Mouse (Mus musculus): ENCODE measurements around the gene Samhd1.
"Not testable (repeated sequence)": the region's sequence is repeated elsewhere in the genome, so short reads cannot be mapped to it uniquely, and the experiment has no call there.

Gene Samhd1

DNA sequence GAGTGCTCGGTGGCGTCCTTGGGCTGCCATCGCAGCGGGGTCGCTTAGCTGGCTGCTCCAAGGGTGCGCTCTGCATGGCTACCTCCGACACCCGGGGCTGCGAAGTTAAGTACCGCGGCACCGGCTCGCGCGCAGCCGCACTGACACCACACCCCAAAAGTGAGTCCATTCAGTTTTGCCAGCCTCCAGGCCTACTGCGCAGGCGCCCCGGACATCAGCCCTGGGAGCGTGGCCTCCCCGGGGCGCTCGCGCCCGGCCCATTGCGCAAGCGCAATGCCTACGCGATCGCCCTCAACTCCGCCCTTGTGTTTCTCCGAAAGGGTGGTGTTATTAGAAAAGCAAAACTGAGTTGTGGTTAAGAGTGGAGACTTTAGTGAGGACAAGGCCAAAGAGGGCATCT is at the start of gene Samhd1:
Gene Samhd1, minus strand, starts transcription at position 252 of the 400 bp plus-strand sequence.
- DNase-seq: peak; percentile 97 to 98

DNA sequence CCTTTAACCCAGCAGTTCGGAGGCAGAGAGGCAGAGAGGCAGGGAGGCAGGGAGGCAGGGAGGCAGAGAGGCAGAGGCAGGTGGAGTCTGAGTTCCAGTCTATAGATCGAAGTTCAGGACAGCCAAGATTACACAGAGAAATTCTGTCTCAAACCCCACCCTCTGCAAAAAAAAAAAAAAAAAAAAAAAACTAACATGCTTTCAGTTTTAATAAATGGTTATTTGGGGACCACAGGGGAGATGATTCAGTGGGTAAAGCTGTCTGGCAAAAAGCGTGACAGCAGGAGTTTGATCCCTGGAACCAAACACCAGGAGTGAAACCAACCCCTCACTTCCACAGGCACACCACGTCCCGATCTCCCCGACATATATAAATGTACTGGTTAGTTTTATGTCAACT is 43.1 kb upstream of the Samhd1 start:
- DNase-seq: no peak

DNA sequence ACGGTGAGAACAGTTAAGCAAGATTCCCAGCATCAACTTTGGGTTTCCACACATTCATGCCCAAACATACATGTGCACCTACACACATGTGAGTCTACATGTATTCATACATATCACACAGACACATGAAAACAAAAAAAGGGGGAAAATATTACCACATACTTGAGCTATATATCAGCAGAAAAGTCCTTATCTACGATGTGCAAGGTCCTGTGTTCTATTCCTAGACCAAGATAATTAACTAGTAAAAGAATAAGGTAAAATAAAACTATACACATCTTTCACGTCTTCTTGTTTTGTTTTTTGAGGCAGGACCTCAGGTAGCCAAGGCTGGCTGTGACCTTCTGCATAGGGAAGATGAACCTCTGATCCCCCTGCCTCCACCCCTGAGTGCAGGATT is 41.2 kb upstream of the Samhd1 start:
- DNase-seq: no peak

- DNase-seq: no peak
Measured at GRCm38 (mm10) chr2:157174416-157174815, 39.4 kb upstream of the Samhd1 start.

DNA sequence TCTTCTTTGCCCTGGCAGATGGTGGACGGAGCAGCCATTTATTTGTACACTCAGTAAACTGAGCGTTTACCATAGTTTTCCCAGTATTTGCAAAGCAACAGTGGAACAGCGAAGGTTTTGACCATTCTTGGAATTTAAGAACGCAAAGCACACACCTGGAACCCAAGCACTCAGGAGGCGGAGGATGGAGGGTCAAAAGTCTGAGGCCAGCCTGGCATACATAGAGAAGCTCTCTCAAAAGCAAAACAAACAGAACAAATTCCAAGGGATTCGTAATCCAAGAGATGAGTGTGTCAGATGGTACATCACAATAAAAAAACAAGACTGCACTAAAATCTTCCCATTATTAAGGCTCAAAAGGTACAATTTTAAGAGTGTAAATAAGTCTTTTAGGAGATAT is 38.5 kb upstream of the Samhd1 start:
- peak in 1 of 2 experiments; percentile 29 for DNase-seq

- DNase-seq: peak in 1 of 2 experiments; percentile 26
Measured at GRCm38 (mm10) chr2:157172984-157173383, 37.9 kb upstream of the Samhd1 start.

GRCm38 (mm10) chr2:157170626-157171025 is 35.6 kb upstream of the Samhd1 start:
- no peak for DNase-seq

DNA sequence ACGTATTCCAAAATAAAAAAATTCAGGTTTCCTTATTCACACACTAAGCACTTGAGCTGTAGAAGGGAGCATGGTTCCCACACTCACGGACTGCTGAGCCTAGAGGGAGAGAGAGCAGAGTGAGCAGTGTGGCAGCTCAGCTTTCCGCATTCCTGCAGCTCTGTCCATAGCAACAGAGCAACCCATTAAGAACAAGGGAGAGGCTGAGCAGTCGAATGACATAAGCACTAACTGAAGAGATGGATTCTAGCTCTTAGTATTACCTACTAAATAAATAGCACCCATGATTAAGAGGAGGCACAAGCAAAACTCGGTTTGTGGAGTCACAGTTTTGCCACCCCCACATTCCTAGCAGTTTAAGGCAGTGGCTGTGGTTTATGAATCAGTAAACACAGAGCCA is 35.1 kb upstream of the Samhd1 start:
- peak; percentile 36 to 60 for DNase-seq

DNA sequence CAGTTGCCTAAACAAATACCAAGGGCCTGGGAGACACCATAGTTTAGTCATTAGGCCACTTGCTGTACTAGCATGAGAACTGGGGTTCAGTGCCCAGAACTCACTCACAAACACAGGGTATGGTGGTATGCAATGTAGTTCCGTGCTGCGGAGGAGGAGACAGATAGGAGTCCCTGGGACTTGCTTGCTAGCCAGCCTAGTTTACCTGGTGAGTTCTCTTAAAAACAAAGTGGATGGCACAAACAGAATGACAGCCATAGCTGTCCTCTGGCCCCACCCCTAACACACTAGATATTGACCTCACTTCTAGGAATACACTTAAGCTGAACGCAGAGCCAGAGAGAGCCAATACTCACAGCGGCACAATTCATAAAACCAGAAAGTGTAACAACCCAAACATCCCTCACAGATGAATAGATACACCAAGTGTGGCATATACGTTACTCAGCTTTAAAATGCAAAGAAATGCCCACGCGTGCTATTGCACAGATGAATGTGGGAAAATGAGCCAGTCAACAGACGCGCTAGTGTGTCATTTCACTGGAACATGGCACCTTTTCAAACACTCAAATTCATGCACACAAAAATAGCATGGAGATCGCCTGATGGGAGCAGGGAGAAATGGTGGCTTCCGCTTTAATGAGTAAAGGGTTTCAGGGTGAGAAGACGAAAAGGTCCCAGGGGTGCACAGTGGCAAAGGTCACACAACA is 31.5 kb upstream of the Samhd1 start:
- DNase-seq: no peak

DNA sequence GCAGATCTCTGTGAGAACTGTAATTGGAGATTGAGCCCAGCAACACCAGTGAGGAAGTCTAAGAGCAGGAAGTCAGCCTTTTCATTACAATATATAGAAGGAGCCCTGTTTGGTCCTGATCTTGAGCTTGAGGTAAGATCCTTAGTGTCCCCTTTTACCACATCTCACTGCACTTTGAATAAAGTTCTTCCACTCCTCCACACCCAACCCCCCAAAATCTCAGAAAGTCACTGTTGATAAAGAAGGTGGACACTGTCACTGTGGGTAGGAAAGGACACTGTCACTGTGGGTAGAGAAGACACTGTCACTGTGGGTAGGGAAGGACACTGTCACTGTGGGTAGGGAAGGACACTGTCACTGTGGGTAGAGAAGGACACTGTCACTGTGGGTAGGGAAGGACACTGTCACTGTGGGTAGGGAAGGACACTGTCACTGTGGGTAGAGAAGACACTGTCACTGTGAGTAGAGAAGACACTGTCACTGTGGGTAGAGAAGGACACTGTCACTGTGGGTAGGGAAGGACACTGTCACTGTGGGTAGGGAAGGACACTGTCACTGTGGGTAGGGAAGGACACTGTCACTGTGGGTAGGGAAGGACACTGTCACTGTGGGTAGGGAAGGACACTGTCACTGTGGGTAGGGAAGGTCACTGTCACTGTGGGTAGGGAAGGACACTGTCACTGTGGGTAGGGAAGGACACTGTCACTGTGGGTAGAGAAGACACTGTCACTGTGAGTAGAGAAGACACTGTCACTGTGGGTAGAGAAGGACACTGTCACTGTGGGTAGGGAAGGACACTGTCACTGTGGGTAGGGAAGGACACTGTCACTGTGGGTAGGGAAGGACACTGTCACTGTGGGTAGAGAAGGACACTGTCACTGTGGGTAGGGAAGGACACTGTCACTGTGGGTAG is 30.5 kb upstream of the Samhd1 start:
- not testable (repeated sequence) for DNase-seq

- no peak for DNase-seq
Measured at GRCm38 (mm10) chr2:157164101-157164500, 29.0 kb upstream of the Samhd1 start.

DNA sequence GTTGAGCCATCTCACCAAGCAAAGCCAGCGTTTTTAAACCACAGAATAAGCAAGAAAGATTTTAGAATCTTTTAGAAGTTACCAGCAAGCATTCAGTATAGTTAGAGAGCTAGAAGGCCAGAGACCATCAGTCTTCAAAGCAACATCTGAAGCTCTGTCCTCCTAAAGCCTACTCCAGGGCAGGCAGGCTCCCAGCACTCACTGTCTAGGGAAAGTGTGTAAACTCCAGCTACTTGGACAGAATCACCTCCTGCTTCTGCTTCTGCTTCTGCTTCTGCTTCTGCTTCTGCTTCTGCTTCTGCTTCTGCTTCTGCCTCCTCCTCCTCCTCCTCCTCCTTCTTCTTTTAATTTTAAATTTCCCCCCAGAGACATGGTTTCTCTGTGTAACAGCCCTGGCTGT is 21.0 kb upstream of the Samhd1 start:
- DNase-seq: no peak

DNA sequence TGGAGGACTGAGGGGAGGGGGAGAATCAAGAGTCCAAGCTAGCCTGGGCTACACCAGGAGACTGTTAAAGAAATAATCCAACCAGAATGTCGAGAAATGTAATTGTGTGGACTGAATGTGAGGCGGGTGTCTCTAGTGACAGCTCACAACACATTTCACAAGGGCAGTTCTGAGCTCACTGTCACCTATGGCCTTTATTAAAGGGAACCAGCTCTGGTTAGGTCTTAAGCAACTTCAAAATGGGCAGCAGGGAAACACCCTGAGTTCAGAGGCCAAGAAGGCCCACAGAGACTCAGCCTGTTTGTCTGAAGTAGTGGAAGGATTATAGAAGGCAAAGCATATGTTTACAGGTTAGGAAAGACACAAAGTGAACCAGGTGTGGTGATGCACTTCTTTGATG is 18.2 kb upstream of the Samhd1 start:
- no peak for DNase-seq

- no peak for DNase-seq
Measured at GRCm38 (mm10) chr2:157148417-157148816, 13.4 kb upstream of the Samhd1 start.

DNA sequence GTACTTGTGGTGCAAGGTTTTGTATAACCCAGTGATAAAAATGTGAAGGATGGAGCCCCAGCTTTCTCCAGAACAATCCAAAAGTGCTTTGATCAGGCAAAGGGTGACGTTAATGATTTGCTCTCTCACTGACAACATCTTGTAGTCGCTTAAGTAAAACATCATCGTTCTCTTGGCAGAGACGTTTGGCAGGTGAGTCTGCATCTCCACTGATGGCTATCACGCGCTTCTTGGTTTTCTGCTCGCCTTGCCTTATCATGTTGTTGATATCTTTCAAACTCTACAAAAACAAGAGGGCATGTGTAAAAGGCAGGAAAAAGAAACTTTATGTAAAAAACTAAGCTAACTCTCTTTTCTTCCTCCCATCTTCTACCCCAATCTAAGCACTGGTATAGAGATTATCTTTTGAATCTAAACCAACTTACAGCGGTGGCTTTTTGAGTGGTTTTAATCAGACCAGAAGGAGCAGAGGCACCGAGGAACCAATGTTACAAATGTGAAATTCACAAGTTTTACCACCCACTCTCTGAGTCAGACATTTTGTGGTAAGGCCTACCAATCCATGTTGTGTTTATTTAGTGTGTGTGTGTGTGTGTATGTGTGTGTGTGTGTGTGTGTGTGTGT is 12.4 kb upstream of the Samhd1 start:
- DNase-seq: no peak

DNA sequence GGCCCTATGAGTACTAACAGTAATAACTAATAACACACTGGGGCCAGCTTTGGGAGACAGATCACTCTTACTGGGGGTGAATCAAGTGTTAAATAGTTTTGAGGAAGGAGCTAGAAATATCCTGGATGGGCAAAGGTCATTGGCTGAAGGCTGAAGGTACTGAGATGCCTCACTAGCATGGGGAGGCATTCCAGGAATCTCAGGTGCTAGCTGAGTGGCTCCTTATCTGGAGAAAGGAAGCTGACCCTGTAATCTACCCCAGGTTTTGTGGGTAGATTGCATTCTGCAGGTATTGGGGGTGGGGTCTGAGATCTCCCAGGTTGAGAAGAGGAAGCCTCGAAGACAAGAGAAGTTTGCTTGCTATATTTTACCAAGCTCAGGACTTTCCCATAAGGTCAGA is 10.1 kb upstream of the Samhd1 start:
- peak in 1 of 2 experiments; percentile 25 for DNase-seq

DNA sequence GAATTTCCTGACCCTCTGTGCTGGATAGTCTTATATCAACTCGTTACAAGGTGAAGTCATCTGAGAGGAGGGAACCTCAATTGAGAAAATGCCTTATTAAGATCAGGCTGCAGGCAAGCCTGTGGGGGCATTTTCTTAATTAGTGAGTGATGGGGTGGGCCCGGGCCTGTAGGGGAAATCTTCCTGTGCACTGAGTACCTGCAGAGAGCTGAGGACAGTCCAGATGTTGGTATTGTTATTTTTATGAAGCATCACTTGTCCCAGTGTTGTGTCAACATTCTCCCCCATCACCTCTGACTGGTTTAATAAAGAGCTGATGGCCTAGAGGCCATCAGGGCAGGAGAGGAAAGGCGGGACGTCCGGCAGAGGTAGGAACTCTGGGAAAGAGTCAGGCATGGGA is 9.1 kb upstream of the Samhd1 start:
- no peak for DNase-seq

- no peak for DNase-seq
Measured at GRCm38 (mm10) chr2:157141962-157142361, 6.9 kb upstream of the Samhd1 start.

- DNase-seq: no peak
Measured at GRCm38 (mm10) chr2:157139251-157139802, 4.3 kb upstream of the Samhd1 start.

DNA sequence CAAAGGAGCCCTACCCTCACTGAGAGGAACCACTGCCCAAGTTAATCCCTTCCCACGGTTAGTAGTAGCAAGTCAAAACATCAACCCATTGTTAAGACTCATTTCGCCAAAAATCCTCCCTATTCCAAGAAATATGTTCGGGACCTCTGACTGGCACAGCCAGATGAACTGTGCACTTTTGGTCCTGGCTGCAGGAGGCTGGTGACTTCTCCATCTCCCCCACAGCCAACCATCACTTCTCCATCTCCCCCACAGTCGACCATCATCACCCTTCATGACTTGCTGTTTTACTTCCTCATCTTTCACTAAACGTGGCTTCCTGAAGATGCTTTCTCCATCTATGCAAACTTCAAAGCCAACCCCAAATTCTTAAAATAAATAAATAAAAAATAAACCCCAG is 3.7 kb upstream of the Samhd1 start:
- DNase-seq: no peak

DNA sequence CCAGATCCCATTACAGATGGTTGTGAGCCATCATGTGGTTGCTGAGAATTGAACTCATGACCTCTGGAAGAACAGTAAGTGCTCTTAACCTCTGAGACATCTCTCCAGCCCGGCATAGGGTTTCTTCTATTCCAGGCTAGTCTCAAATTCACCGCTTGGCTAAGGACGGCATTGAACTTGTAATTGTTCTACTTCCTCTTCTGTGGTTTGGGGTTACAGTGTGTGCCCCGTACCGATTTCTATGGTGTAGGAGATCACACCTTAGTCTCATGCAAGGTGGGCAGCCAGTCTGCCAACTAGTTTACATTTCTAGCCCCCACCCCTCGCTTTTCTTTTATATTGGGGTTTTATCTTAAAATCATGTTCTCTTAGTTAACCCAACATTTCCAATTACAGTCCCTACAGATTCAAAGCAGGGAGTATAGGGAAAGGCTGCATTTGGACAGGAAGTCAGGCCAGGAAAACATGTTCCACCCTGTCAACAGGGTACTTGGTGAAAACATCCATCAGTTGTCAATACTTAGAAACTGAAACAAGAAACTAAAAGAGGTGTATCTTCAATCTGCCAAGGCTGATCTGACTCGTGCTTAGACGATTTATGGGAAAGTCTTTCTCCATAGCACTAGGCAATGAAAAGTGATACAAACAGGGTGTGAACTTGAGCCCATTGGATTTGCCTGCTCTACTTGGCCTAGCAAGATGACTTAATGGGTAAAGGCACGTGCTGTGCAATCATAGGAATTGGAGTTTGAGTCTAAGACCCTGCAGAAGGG is 3.1 kb upstream of the Samhd1 start:
- no peak for DNase-seq

DNA sequence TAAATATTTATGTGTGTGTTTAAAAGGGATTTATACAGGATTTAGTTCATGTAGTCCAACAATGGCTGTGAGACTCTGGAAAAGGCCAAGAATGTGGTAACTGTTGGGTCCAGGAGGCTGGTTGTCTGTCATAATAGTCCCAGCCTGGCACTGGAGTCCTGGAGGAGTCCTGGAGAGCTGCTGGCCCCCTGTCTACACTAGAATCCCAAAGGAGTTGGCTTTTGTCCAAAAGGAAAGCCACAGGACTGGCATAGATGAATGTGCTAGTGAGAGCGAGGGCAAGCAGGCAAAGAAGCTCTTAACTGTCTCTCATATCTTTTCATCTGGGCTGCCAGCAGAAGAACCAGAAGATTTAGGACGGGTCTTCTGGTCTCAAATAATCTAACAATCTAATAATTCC is 1.6 kb upstream of the Samhd1 start:
- DNase-seq: peak in 1 of 2 experiments; percentile 46

DNA sequence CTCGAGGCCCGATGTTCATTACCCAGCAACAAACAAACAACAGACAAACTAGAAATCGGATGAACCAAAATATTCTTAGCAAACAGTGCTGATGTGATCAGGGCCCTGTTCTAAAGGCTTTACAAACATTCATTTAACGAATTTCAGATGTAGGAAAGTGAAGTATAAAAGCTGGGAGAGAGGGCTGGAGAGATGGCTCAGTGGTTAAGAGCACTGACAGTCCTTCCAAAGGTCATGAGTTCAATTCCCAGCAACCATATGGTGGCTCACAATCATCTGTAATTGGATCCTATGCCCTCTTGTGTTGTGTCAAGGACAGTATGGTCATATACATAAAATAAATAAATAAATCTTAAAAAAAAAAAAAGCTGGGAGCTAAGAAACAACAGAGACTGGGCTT is 1.1 kb upstream of the Samhd1 start:
- DNase-seq: no peak
